Mouse (Mus musculus): ENCODE results near the gene Scnn1b.
A peak's percentile ranks its signal among the peaks of the same experiment; 100 is the strongest.

Gene Scnn1b

GRCm38 (mm10) chr7:121864858-121865585 is at the start of gene Scnn1b:
Gene Scnn1b (plus strand): TSS chr7:121865038.
- DNase-seq (ENCODE audit: low read depth, low spot score): no peak

- no peak for DNase-seq (ENCODE audit: low read depth, low spot score)
These were observed 43.2 kb upstream of the Scnn1b start for GRCm38 (mm10) chr7:121821632-121822031.

DNA sequence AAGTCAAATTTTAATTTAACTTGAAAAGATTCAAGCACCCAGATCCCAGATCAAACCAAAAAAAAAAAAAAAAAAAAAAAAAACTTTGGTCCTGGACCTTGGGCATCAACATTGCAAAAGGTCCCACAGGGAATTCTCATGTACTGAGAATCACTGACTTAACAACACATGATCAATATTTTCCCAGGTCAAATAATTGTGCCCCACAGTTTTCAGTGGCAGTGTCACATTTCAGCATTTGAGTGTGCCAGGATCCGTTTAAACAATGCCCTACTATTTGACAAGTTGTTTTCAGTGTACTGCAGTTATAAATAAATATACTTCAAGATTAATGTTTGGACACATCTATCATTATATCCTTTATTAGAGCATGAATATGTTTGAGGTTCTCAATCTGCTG is 36.4 kb upstream of the Scnn1b start:
- no peak for DNase-seq (ENCODE audit: low read depth, low spot score)

- DNase-seq (ENCODE audit: low read depth, low spot score): no peak
These were observed 29.4 kb upstream of the Scnn1b start for GRCm38 (mm10) chr7:121835392-121835791.

DNA sequence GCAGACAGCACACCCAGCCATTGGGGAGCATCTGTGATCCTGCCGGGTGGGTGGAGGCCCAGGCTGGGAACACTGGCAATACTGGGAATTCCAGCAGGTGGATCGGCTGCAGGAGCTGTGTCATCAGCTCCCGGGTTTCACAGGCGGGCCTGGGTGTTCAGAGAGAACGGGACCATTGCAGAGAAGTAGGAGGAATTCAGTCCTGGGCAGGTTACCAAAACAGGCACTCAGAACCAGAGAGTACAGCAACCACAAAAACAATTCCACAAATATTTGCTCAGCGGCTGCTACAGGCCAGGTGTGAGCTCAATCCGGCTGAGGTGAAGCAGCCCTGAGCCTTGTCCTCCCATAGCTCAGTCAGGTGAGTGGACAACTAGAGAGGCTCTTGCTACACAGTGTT is 28.0 kb upstream of the Scnn1b start:
- DNase-seq (ENCODE audit: low read depth, low spot score): no peak

GRCm38 (mm10) chr7:121840810-121841209 is 24.0 kb upstream of the Scnn1b start:
- DNase-seq (ENCODE audit: low read depth, low spot score): no peak

GRCm38 (mm10) chr7:121842234-121842633 is 22.6 kb upstream of the Scnn1b start:
- DNase-seq (ENCODE audit: low read depth, low spot score): no peak

GRCm38 (mm10) chr7:121845964-121846363 is 18.9 kb upstream of the Scnn1b start:
- DNase-seq (ENCODE audit: low read depth, low spot score): no peak

DNA sequence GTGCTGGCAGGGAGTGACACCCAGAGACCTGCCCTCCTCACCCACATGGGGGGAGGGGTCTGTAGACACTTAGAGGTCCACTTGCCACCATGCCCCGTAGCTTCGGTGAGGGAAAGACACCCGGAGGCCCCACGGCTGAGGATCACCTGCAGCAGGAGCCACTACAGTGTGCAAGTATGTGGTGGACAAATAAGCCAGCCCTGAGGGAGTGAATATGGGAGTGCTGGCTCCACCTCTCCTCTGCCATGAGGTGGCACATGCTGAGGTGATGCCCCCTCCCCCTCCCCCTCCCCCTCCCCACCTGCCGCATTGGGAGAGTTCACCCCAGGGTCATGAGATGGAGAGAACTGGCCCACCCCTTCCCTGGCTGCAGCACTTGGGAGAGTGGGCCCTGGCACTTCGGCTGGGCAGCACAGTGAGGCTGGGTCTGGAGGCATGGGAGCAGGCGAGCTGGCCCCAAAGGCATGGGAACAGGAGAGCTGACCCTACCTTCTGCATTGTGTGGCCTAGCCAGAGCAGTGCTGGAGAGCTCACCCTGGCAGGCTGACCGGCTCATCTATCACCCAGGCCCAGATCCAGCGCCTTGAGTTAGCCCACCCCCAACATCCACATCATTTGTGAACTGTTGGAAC is 16.2 kb upstream of the Scnn1b start:
- DNase-seq (ENCODE audit: low read depth, low spot score): no peak

DNA sequence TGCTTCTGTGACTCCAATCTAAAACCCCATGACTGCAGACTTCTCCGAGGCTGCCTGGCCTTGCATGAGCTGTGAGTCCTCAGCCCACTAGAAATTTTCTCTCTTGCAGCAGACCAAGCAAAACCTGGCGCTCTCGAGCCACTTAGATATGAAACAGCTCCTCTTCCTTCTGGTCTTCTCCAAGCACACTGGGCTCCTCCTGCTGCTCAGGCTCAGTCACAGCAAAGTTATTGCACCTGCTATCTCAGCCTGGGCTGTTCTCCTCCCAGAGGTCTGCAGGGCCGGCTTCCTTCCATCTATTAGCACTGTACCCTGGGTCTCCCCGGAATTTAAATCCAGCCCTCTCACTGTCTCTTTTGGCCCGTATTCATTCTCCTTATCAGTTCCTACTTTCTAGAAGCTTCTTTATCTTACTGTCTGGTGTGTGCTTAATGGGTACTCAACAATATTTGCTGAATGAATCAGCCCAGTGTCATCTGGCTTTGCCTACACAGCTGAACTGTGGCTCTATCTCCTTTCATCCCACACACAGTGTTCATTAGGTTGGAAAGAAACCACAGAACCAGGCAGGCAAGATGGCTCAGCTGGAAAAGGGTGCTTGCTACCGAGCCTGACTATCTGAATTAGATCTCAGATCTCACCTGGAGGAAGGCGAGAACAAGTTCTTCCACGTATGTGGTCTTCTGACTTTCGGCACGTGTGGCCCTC is 7.5 kb upstream of the Scnn1b start:
- no peak for DNase-seq (ENCODE audit: low read depth, low spot score)

- no peak for DNase-seq (ENCODE audit: low read depth, low spot score)
These were observed 5.9 kb upstream of the Scnn1b start for GRCm38 (mm10) chr7:121858939-121859338.

DNA sequence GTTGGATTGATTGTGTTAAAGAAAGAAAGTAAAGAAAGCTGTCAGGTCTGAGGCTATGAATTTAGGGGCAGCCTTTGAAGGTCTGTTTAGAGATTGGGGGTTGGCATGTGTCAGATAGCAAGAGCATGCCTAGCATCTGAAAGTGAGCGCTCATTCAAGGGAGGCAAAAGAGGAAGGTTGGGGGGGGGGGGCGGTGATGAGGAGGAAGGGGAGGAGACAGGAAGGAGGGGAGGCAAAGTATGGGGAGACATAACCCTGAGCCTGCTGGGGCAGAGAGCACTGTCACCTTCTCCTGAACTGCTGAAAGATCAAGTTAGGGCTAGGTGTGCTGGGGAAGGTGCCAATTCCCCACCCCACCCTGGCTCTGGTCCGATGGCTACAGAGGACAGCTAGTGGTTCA is 6.8 kb downstream of the Scnn1b start:
- no peak for DNase-seq (ENCODE audit: low read depth, low spot score)

DNA sequence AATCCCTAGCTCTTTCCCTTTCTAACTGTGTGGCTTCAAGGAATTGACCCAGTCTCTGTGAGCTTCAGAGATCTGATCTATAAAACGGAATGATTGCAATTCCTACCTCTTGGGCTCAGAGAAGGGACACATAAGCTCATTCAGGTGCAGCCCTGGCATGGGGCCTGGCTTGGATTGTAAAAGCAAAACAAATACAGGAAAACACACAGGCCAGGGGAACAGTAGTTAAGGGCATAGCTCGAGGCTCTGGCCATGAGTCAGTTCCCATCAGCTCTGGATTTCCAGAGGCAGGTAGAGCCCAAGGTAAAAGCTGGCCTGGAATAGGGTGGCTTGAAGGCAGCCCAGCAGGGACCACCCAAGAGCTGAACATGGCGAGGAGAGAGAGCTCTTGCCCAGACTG is 9.2 kb downstream of the Scnn1b start:
- DNase-seq (ENCODE audit: low read depth, low spot score): no peak

DNA sequence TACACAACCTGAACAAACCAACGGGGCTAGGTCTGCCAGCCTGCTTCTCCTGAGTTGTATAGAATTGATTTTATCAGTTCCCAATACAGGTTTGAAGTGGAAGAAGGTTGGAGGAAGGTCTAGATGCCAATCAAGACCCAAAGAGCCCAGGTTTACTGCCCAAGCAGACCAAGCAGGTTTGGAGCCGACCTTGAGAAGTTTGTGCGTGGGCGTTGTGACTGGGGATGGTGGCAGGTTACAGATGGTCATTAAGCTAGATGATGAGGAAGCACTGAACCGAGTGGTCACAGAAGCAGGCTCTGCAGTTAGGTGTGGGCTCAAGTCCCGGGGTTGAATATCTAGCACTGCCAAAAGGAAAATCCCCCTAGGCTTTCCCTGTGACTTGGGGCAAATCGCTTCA is 9.9 kb downstream of the Scnn1b start:
- no peak for DNase-seq (ENCODE audit: low read depth, low spot score)

DNA sequence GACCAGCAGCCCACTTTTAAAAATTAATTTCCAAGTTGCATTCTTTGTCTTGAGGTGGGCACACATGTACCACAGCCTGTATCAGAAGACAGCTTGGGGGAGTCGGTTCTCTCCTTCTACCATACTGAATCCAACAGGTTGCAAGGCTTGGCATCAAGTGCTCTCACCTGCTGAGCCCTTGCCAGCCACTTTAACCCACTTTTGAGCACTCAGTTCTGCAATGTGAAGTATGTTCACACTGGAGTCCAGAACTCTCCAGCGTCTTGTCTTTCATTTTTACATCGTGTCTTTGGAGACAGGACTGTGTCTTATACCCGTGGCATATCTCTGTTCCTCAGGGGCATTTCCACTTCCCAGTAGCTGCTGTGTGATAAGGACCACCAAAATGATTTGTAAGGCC is 15.4 kb downstream of the Scnn1b start:
- no peak for DNase-seq (ENCODE audit: low read depth, low spot score)

GRCm38 (mm10) chr7:121890636-121891360 is 26.0 kb downstream of the Scnn1b start:
- no peak for DNase-seq (ENCODE audit: low read depth, low spot score)

GRCm38 (mm10) chr7:121896689-121897088 is 31.9 kb downstream of the Scnn1b start:
- DNase-seq (ENCODE audit: low read depth, low spot score): no peak

GRCm38 (mm10) chr7:121899311-121899710 is 34.5 kb downstream of the Scnn1b start:
- peak; percentile 11 for DNase-seq (ENCODE audit: low read depth, low spot score)

- DNase-seq (ENCODE audit: low read depth, low spot score): no peak
These were observed 35.1 kb downstream of the Scnn1b start for GRCm38 (mm10) chr7:121899940-121900339.

DNA sequence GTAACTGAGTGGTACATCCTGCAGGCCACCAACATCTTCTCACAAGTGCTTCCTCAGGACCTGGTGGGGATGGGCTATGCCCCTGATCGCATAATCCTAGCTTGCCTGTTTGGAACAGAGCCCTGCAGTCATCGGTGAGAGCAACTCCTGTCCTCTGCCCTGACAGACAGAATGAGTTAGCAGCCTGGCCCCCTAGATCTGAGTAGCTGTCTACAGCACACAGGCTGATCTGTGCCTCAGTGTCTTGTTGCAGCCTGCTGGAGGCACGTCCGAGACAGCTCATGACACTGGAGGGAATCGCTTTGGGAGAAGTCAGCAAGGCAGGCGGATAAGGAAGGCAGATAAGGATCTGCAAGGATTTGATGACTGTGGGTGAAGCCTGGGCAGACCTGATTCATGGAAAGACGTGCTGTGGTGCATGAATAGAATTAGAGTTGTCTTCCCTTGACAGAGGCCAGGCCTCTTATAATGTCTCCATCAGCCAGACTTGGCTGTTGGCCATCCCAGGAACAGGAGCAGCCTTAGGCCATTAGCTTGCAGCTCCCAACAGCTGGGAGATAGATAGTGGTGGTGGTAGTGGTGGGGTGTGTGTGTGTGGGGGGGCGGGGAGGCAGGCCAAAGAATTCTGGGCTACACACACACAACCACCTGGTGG is 38.0 kb downstream of the Scnn1b start:
- DNase-seq (ENCODE audit: low read depth, low spot score): no peak

- DNase-seq (ENCODE audit: low read depth, low spot score): no peak
These were observed 42.0 kb downstream of the Scnn1b start for GRCm38 (mm10) chr7:121906879-121907278.

DNA sequence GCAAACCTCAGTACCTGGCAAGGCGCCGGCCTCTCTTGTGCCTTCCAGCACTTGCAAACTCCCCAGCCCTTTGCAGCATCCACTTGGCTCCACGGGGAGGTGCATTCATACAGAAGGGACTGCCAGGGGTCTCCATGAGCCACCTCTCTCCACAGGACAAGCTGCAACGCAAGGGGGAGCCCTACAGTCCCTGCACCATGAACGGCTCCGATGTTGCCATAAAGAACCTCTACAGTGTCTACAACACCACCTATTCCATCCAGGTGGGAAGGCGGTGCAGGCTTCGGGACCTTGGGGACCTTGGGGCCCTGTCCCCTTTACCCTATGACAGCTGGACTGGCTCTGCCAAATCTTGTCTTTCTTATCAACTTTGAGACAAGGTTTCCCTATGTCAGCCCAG is 47.4 kb downstream of the Scnn1b start:
- DNase-seq (ENCODE audit: low read depth, low spot score): no peak
